Mouse (Mus musculus): Measurements from ENCODE around the gene 2010111I01Rik. TPM values are rescaled to one million over a fixed set of nuclear protein-coding genes. Genes with fewer than 3 reads are reported as not detected.
A peak's percentile ranks its signal among the peaks of the same experiment; 100 is the strongest.

Gene 2010111I01Rik
- polyA plus RNA-seq, 1 experiment from 2014 or later, result 93.5 TPM

DNA sequence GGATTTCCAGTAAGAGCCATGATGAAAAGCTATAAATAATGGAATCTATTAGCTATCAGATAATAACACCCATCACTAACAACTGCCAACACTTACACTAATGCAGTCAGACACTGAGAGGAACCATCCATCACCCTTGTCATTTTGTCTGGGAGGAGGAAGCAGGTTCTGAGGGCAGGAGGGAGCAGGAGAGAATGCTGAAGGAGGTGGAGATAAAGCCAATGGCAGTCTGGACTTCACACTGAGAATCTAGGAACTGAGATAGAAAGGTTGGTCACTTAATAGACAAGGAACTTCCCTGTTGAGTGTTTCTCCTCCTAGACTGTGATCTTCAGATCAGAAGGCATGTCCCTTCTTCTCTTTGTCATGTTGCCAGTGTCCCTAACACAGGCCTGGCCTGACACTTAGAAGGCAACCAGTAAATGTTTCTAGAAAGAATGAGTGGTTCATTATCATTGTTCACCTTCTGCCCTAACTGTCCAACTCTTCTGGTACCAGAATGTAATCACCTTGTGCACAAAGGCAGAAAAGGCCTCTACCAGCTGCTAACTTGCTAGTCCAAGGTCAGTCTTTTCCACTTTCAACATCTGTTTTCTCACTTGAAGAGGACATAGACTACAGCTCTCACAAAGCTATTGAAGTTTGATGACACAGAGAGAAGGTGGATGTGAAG lies 173.8 kb downstream of the 2010111I01Rik start:
- Histone ChIP-seq H3K36me3 (no peaks in the 10 kb centered on the region), H3K9ac (no peak overlapping the region), H3K27ac (no peak overlapping the region), H3K4me2 (replicated peaks) (no peak overlapping the region), H3K4me1 (replicated peaks) (0 out of 2 replicates have a peak, but pooled peaks cover 3% of the 10 kb centered on the region), H3K4me3 (replicated peaks) (no peak overlapping the region), H3K27me3 (replicated peaks) (no peaks in the 10 kb centered on the region), H3K9me3 (no peaks in the 10 kb centered on the region)
- ATAC-seq, result no peak

DNA sequence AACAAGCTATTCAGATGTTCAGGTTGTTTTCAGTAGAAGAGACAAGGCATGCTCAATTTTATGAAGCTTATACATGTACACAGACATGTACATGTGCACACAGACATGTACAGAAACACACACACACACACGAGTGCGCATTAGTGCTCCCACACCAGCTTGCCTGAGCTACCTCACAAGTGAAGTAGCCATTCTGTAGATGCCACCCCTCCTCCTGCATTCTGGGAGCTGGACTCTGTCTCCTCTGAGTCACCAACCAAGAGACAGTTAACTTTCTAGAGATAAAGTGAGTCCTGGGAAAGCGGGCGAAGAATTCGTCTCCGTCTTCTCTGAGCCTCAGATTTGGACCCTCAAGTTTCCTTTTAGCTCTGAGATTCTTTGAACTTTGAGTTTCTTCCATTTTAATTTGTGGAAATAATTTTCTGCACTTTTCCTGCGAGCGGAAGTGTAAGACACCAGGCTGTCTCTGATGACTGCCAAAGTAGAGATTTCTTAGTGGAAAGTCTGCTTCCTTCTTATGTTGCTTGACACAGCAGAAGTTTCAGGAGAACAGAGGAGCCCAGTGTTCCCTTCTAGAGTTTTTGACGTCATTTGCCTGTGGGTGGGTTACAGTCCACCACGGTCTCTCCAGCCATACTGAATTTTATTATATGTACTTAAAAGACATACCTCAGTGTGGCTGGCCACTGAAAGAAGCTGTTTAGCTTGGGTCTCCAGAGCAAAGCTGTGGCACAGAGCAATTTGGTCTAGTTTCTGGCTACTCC lies 175.0 kb downstream of the 2010111I01Rik start:
- no peak overlapping the region for H3K4me3 ChIP-seq (replicated peaks)
- 0 out of 2 replicates have a peak, but pooled peaks cover 3% of the 10 kb centered on the region for H3K4me1 ChIP-seq (replicated peaks)
- H3K9ac ChIP-seq, result no peak overlapping the region
- ATAC-seq, result 0 out of 2 replicates have a peak, but pooled peaks have one; percentile 47
- WGBS, result 78% methylated on average over 10 of the region's 10 CpGs
- H3K27ac ChIP-seq, result no peak overlapping the region
- H3K36me3 ChIP-seq, result no peaks in the 10 kb centered on the region
- H3K9me3 ChIP-seq, result no peaks in the 10 kb centered on the region
- H3K27me3 ChIP-seq (replicated peaks), result no peaks in the 10 kb centered on the region
- no peak overlapping the region for H3K4me2 ChIP-seq (replicated peaks)

DNA sequence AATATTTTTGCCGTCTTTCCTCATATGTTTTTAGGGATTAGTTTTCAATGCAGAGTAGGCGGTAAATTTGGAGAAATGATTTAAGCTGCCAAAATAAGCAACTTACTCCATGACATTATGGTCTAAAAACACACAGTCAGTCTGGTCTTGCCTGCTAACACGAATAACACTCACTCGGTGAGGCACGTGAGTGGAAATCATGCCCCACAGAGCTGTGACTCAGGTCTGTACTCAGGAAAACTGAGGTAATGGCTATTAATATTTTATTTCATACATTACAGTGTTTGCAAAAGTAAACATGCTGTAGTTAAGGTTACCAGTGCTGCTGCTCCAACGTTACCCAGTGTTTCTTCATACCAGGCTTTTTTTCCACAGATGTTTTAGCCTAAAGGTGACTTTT lies 176.1 kb downstream of the 2010111I01Rik start:
- Histone ChIP-seq H3K4me3 (replicated peaks) (no peak overlapping the region), H3K9ac (no peak overlapping the region), H3K27me3 (replicated peaks) (no peaks in the 10 kb centered on the region), H3K9me3 (no peaks in the 10 kb centered on the region), H3K27ac (no peak overlapping the region), H3K4me1 (replicated peaks) (0 out of 2 replicates have a peak, but pooled peaks cover 3% of the 10 kb centered on the region), H3K36me3 (no peaks in the 10 kb centered on the region), H3K4me2 (replicated peaks) (no peak overlapping the region)
- ATAC-seq, result no peak
- 74% methylated on average over 6 of the region's 6 CpGs for WGBS

DNA sequence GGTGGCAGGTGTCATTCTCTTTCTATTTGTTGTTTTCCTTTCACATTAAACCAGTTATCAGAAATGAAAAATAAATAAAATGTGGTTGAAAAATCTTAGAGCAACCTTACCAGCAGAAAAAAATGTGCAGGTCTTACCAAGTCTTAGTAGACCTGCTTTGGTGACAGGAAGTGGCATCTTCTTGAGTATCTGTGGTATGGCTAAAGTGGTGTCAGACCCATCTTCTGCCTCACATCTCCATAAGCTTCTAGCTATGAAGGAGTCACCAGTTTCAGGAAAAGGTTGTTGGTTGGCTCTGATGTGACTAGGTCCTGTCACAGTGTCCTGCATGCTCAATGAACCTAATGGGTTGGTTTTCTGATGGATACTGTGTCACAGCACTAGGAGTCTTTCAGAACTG lies 176.6 kb downstream of the 2010111I01Rik start:
- ATAC-seq, result no peak
- Histone ChIP-seq H3K9ac (no peak overlapping the region), H3K4me3 (replicated peaks) (no peak overlapping the region), H3K27me3 (replicated peaks) (no peaks in the 10 kb centered on the region), H3K27ac (no peak overlapping the region), H3K4me2 (replicated peaks) (no peak overlapping the region), H3K9me3 (no peaks in the 10 kb centered on the region), H3K4me1 (replicated peaks) (0 out of 2 replicates have a peak, but pooled peaks cover 3% of the 10 kb centered on the region), H3K36me3 (no peaks in the 10 kb centered on the region)

DNA sequence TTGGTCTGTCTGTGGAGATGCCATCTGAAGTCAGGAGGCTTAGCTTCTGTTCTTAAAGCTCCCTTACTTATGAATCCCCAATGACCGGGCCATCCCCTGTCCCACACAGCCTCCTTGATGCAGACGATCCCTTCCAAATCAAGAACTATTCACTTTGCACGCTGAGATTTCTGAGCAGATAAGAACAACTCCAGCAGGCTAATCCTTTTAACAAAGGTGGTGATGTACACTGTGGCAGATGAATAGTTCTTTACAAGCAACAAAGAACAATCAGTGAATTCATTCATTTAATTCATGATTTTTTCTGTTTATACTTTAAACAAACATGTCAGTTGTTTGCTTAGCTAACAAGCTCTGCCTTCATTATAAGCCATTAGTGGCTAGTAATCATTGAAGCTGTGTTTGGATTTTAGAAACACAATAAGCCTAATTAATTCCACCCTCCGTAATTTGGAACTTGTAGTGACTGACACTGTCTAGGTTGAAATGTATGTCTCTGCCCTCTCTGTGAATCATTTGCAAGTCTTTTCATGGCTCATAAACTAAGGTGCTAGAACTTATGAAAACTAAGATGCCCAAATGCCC lies 182.0 kb downstream of the 2010111I01Rik start:
- no peak overlapping the region for H3K27ac ChIP-seq
- H3K9me3 ChIP-seq, result no peaks in the 10 kb centered on the region
- no peak overlapping the region for H3K9ac ChIP-seq
- H3K4me2 ChIP-seq (replicated peaks), result no peak overlapping the region
- H3K4me1 ChIP-seq (replicated peaks), result no peaks in the 10 kb centered on the region
- no peak overlapping the region for H3K4me3 ChIP-seq (replicated peaks)
- H3K27me3 ChIP-seq (replicated peaks), result no peaks in the 10 kb centered on the region
- 56% methylated on average over 4 of the region's 4 CpGs for WGBS
- no peak for ATAC-seq
- no peaks in the 10 kb centered on the region for H3K36me3 ChIP-seq

DNA sequence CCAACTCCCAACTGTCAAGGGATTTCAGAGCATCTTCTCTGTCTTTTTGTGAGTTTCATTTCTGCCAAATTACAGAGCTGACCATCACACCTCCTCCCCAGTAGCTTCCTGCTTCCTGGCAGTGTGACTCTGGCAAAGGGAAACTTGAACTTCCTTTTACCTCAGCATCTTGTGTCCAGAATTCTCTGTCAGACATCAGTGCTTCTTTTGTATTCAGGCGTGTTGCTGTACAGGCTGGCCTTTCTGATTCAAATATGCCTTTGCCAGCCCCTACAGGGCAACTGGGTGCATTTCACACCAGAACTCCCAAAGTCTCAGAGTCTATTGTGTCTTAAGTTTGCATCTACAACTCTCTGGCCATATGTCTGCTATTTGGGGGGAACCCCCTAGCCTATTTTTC lies 183.5 kb downstream of the 2010111I01Rik start:
- Histone ChIP-seq H3K4me1 (replicated peaks) (no peaks in the 10 kb centered on the region), H3K4me2 (replicated peaks) (no peak overlapping the region), H3K9me3 (no peaks in the 10 kb centered on the region), H3K27ac (no peak overlapping the region), H3K4me3 (replicated peaks) (no peak overlapping the region), H3K27me3 (replicated peaks) (no peaks in the 10 kb centered on the region), H3K36me3 (no peaks in the 10 kb centered on the region), H3K9ac (no peak overlapping the region)
- WGBS, result 76% methylated on average over 1 of the region's 1 CpGs
- ATAC-seq, result no peak

DNA sequence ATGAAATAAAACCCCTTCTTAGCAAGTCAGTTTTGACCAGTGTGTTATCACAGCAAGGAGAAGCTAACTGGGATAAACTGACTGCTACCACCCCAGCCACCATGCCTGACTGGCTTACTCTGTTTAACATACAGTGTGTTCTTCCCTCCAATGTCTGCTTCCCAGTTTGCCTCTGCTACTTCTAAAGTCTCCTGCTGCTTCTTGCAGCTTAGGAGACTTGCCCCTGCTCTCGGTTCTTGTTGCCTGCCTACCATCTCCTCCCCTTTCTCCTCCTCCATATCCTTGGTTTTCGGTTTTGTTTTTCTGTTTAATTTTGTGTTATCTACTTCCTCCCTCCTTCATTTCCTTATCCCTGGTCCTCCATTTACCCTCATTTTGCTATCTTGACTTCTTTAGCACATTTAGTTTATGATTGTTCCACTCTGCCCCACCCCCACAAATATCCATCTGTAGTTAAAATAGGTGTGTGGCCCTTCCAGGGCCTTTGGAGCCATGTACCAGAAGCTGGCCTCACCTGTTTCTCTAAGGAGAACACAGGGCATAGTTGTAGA lies 185.9 kb downstream of the 2010111I01Rik start:
- no peaks in the 10 kb centered on the region for H3K9me3 ChIP-seq
- peak; percentile 48 for ATAC-seq
- no peak overlapping the region for H3K4me2 ChIP-seq (replicated peaks)
- no peaks in the 10 kb centered on the region for H3K36me3 ChIP-seq
- H3K4me3 ChIP-seq (replicated peaks), result no peak overlapping the region
- no peaks in the 10 kb centered on the region for H3K27me3 ChIP-seq (replicated peaks)
- no peak overlapping the region for H3K9ac ChIP-seq
- WGBS, result 56% methylated on average over 2 of the region's 2 CpGs
- H3K4me1 ChIP-seq (replicated peaks), result peaks cover 4% of the 10 kb centered on the region; the same call in 1 of the 2 replicates
- H3K27ac ChIP-seq, result no peak overlapping the region

DNA sequence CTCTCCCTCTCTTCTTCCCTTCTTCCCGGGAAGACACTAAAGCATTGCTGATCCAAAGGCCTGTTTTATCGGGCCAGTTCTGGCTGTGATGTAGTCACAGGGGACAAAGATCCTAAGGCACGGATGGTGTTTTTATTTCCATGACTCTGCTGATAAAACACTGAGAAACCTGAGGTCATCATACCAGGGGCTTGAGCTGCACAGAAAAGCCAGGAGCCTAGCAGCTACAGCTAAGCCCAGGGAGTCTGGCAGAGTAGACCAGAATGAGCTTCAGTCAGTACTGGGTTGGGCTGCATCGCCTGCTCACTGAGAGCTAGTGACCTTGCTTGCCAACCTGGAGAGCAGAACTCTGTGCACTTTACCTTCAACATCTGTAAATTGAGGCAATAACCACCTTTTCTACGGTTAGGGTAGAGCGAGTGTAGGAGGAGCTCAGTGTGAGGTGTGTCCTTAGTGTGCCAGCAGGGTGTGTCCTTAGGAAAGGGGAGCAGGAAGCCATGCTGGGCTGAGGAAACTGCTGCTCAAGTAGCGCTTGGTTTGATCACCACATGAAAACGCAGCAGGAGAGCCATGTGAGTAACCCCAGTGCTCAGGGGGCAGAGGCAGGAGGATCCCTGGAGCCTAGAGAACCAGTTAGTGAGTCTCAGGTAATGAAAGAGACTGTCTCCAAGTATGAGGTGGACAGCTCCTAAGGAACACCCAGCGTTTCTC lies 186.5 kb downstream of the 2010111I01Rik start:
- peak; percentile 62 for ATAC-seq
- Histone ChIP-seq H3K27ac (no peak overlapping the region), H3K4me2 (replicated peaks) (no peak overlapping the region), H3K9ac (no peak overlapping the region), H3K4me3 (replicated peaks) (no peak overlapping the region), H3K27me3 (replicated peaks) (no peaks in the 10 kb centered on the region), H3K9me3 (no peaks in the 10 kb centered on the region), H3K36me3 (no peaks in the 10 kb centered on the region), H3K4me1 (replicated peaks) (peaks cover 4% of the 10 kb centered on the region; the same call in 1 of the 2 replicates)
- WGBS, result 80% methylated on average over 9 of the region's 9 CpGs

DNA sequence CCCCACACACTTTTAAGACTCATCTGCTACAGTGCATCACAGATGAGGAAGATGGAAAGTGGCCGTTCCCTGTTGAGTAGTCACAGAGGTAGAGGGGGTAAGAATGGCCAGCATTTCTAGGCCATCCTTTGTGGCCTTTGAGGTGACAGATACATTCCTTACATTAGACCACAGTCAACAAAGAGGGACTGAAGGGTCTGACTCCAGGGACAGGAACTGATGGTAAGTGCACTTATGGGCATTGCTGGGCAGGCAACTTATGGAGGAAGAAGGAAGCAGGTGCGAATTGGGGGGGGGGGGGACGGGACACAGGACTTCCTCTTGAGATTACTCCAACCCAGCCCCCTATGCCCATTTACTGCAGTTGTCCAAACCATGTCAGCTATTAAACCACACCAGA lies 187.8 kb downstream of the 2010111I01Rik start:
- H3K27me3 ChIP-seq (replicated peaks), result no peaks in the 10 kb centered on the region
- H3K9me3 ChIP-seq, result no peaks in the 10 kb centered on the region
- H3K9ac ChIP-seq, result no peak overlapping the region
- no peak for ATAC-seq
- peaks cover 6% of the 10 kb centered on the region; the same call in 1 of the 2 replicates for H3K4me1 ChIP-seq (replicated peaks)
- H3K4me3 ChIP-seq (replicated peaks), result no peak overlapping the region
- no peaks in the 10 kb centered on the region for H3K36me3 ChIP-seq
- no peak overlapping the region for H3K27ac ChIP-seq
- 76% methylated on average over 3 of the region's 3 CpGs for WGBS
- H3K4me2 ChIP-seq (replicated peaks), result no peak overlapping the region

DNA sequence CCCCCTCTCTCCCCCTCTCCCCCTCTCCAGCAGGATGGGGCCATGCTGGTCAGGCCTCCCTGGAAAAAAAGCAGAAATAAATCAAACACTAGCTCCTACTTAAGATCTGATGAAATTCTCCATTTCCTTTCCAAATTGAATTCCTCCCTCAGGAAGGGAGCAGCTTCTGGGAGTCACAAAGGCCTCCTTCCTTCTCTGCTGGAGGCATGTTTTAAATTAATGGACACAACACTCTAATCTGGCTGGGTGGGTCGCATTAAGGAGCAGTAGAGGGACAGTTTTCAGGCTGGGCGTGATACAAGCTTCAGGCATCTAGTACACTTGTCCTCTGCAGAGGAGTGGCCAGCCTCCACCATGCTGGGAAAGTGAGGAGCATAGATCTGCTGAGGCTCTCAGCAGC lies 188.7 kb downstream of the 2010111I01Rik start:
- no peak overlapping the region for H3K9ac ChIP-seq
- no peaks in the 10 kb centered on the region for H3K36me3 ChIP-seq
- H3K27ac ChIP-seq, result no peak overlapping the region
- 0 out of 2 replicates have a peak, but pooled peaks have one; percentile 32 for ATAC-seq
- H3K4me1 ChIP-seq (replicated peaks), result peaks cover 6% of the 10 kb centered on the region; the same call in 1 of the 2 replicates
- H3K27me3 ChIP-seq (replicated peaks), result no peaks in the 10 kb centered on the region
- H3K9me3 ChIP-seq, result no peaks in the 10 kb centered on the region
- no peak overlapping the region for H3K4me3 ChIP-seq (replicated peaks)
- H3K4me2 ChIP-seq (replicated peaks), result no peak overlapping the region
- WGBS, result 22% methylated on average over 2 of the region's 2 CpGs

DNA sequence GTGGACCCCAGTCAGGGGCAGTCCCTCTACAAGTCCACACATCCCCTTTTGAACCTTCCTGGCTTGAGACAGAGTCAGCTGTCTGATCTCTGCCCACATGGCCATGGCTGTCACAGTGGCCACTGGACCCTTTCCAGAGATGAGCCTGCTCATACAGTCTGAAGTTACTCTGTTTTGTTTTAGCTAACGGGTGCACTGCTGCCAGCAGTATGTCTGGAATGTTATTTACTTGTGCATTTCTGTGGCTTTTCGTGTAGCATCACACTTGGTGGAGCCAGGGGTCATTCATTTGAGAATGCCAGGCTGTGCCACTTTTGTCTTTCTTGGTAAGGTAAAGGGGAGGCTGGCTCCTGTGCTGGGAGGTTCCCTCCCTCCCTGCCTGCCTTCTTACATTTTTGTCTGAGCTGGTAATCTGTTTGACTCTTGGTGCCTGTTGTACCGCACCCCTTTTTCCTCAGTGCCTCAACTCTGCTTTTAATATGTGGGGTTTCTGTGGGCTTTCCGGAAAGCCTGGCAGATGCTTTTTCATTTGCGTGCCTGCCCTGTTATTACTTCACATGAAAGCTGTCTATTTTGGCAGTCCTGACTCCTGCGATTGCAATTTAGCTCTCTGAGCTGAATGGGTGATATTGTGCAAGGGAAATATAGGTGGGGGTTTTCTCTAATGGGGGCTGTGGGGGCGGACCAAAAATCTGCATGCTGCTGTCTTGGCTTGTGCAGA lies 190.3 kb downstream of the 2010111I01Rik start:
- ATAC-seq, result 0 out of 2 replicates have a peak, but pooled peaks have one; percentile 26
- 57% methylated on average over 7 of the region's 7 CpGs for WGBS
- H3K9me3 ChIP-seq, result no peaks in the 10 kb centered on the region
- H3K4me1 ChIP-seq (replicated peaks), result peaks cover 6% of the 10 kb centered on the region; the same call in 1 of the 2 replicates
- no peak overlapping the region for H3K4me2 ChIP-seq (replicated peaks)
- H3K36me3 ChIP-seq, result no peaks in the 10 kb centered on the region
- no peak overlapping the region for H3K9ac ChIP-seq
- H3K27ac ChIP-seq, result no peak overlapping the region
- no peaks in the 10 kb centered on the region for H3K27me3 ChIP-seq (replicated peaks)
- H3K4me3 ChIP-seq (replicated peaks), result no peak overlapping the region
